Mouse (Mus musculus): ENCODE measurements at regions not wholly inside any gene's neighbourhood (a gene's known extent, or its start where the extent isn't known, plus 50 kb on each side); places are given as distances from the start of the nearest gene placed in this dataset.

DNA sequence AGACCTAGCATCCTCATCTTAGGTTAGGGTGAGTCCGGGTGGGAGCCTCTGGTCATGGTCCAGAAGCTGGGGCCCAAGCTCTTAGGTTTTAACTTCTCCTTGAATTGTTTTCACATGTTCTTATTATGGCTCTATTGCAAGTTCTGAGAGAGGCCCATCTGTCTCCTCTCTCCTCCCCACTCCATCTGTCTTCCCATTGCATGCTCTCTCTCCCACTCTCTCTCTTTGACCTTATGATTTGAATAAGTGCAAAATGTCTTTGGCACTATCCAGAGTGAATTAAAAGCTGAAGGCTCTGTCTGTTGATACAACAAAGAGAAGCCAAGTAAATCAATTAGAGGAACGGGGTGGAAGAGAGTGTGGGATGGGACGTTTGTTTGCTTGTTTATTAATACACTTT, 146.2 kb upstream of the Rfx3 start:
- no peaks in the 10 kb centered on the region for H3K36me3 ChIP-seq (ENCODE audit: control insufficient read depth, insufficient read depth, low read length)
- WGBS, result 73% methylated on average over 3 of the region's 3 CpGs
- ATAC-seq (replicated peaks; ENCODE audit: low FRiP score) (no peak), DNase-seq (ENCODE audit: low spot score) (no peak)
- H3K4me3 ChIP-seq (ENCODE audit: low read depth, low read length), result no peak overlapping the region
- H3K4me1 ChIP-seq (replicated peaks; ENCODE audit: control insufficient read depth, insufficient read depth, low read length), result no peaks in the 10 kb centered on the region
- H3K9me3 ChIP-seq (ENCODE audit: control insufficient read depth, low read length), result no peaks in the 10 kb centered on the region
- H3K4me2 ChIP-seq, result no peak overlapping the region
- H3K9ac ChIP-seq (ENCODE audit: low read depth, low read length), result no peak overlapping the region
- H3K27me3 ChIP-seq (replicated peaks; ENCODE audit: control insufficient read depth, insufficient read depth, low read length), result no peaks in the 10 kb centered on the region
- H3K27ac ChIP-seq (ENCODE audit: low read depth, low read length), result no peak overlapping the region

DNA sequence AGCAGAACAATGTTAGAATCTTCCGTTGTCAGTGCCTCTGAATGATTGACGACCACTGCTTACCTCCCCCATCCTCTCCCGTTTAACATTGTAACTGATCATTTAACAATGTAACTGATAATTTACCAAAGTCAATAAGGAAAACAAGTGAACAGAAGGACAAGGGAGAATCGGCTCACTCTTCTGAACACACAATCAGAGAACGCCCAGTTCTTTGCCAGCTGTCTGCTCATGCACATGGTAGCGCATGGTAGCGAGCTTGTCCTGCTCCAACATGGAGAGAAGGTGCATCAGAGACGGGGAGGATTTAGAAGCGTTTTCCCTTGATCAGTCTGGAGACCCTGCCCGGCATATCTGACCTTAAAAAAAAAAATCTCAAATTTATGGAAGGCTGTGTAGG, 126.6 kb upstream of the Rfx3 start:
- no peak overlapping the region for H3K4me2 ChIP-seq
- no peaks in the 10 kb centered on the region for H3K4me1 ChIP-seq (replicated peaks; ENCODE audit: control insufficient read depth, insufficient read depth, low read length)
- H3K27ac ChIP-seq (ENCODE audit: low read depth, low read length), result no peak overlapping the region
- ATAC-seq (replicated peaks; ENCODE audit: low FRiP score) (no peak), DNase-seq (ENCODE audit: low spot score) (no peak)
- H3K9me3 ChIP-seq (ENCODE audit: control insufficient read depth, low read length), result no peaks in the 10 kb centered on the region
- no peaks in the 10 kb centered on the region for H3K36me3 ChIP-seq (ENCODE audit: control insufficient read depth, insufficient read depth, low read length)
- WGBS, result 76% methylated on average over 10 of the region's 10 CpGs
- no peak overlapping the region for H3K4me3 ChIP-seq (ENCODE audit: low read depth, low read length)
- H3K27me3 ChIP-seq (replicated peaks; ENCODE audit: control insufficient read depth, insufficient read depth, low read length), result no peaks in the 10 kb centered on the region
- H3K9ac ChIP-seq (ENCODE audit: low read depth, low read length), result no peak overlapping the region

DNA sequence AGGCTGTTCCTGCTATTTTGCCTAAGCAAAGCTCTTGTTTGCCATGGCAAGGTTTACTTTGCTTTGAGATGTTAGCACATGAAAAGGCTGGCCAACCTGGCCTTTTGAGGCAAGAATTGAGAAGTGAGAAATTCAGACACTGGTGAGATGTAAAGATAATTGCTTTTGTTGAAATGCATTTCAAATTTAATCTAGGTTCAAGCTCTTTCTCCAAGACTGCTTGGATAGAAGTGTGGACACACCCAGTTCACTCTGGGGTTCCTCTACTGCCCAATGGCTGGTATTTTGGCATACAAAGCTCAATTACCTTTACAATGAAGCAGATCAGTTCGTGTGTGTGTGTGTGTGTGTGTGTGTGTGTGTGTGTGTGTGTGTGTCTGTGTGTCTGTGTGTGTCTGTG, 123.8 kb upstream of the Rfx3 start:
- H3K36me3 ChIP-seq (ENCODE audit: control insufficient read depth, insufficient read depth, low read length), result no peaks in the 10 kb centered on the region
- H3K27ac ChIP-seq (ENCODE audit: low read depth, low read length), result no peak overlapping the region
- DNase-seq (ENCODE audit: low spot score) (no peak), ATAC-seq (replicated peaks; ENCODE audit: low FRiP score) (no peak)
- no peaks in the 10 kb centered on the region for H3K9me3 ChIP-seq (ENCODE audit: control insufficient read depth, low read length)
- no peak overlapping the region for H3K9ac ChIP-seq (ENCODE audit: low read depth, low read length)
- 7% methylated on average over 1 of the region's 1 CpGs for WGBS
- H3K4me2 ChIP-seq, result no peak overlapping the region
- H3K4me3 ChIP-seq (ENCODE audit: low read depth, low read length), result no peak overlapping the region
- no peaks in the 10 kb centered on the region for H3K27me3 ChIP-seq (replicated peaks; ENCODE audit: control insufficient read depth, insufficient read depth, low read length)
- no peaks in the 10 kb centered on the region for H3K4me1 ChIP-seq (replicated peaks; ENCODE audit: control insufficient read depth, insufficient read depth, low read length)

DNA sequence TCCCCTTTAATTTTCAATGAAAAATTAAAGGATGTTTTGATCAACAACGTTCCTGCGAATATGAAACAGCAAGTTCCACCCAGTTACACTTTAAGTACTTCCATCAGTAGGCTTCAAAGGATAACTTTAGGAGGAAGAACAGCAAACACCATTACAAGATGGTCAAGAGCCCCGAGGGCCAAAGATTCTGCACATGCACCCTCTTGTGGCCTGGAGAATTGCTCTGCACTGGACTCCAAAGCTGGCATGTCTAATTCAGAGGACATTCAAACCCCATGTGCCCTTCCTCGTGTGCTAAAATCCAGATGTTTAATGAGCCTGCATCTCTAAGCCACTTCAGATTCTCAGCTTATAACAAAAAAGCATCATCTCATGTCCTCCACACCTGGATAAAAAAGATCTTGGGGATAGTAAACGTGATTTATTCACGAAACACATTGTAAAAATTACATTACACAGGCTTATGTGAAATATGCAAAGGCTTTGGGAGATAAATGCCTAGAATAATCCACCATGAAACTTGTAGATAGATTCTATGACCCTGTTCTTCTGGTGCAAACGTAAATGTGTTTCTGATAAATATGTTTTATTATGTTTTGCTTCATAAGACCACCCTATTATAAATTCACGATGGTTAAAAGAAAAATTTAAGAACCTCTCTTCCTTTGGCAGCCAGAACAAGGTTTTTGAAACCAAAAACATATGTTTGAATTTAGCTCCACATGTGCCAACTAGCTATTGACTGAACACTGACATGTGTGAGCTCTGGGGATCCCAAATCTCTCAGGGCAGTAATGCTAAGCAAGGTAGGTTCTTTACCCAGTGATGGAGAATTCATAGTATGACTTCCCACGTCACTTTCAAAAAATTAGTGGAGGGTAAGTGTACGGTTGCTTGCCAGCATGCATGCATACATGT, 100.6 kb upstream of the Rfx3 start:
- 71% methylated on average over 10 of the region's 10 CpGs for WGBS
- no peak for DNase-seq (ENCODE audit: low spot score)
- Histone ChIP-seq H3K4me3 (ENCODE audit: low read depth, low read length) (no peak overlapping the region), H3K4me1 (replicated peaks; ENCODE audit: control insufficient read depth, insufficient read depth, low read length) (no peaks in the 10 kb centered on the region), H3K36me3 (ENCODE audit: control insufficient read depth, insufficient read depth, low read length) (no peaks in the 10 kb centered on the region), H3K9ac (ENCODE audit: low read depth, low read length) (no peak overlapping the region), H3K27me3 (replicated peaks; ENCODE audit: control insufficient read depth, insufficient read depth, low read length) (no peaks in the 10 kb centered on the region), H3K9me3 (ENCODE audit: control insufficient read depth, low read length) (no peaks in the 10 kb centered on the region), H3K27ac (ENCODE audit: low read depth, low read length) (no peak overlapping the region), H3K4me2 (no peak overlapping the region)
- ATAC-seq (replicated peaks; ENCODE audit: low FRiP score), result no peak

DNA sequence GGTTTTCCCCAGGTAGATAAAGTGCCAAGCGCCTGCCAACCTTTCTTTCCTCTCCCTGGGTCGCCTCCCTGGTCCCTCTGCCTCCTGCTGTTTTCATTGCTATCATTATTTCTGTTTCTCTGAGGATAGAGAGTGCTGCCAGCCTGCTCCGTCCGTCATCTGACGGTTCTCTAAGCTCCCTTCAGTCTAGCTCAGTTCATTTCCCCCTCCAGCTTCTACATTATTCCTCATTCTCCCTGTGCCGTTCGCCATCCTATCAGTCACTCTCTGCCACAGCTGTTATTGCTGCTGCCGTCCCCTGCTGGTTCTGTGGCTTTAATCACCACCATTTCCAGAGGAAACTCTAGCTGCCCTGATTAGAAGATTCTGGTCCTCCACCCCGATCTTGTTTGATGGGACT, 84.7 kb upstream of the Rfx3 start:
- H3K9ac ChIP-seq (ENCODE audit: low read depth, low read length), result no peak overlapping the region
- H3K9me3 ChIP-seq (ENCODE audit: control insufficient read depth, low read length), result no peaks in the 10 kb centered on the region
- no peak overlapping the region for H3K27ac ChIP-seq (ENCODE audit: low read depth, low read length)
- DNase-seq (ENCODE audit: low spot score) (no peak), ATAC-seq (replicated peaks; ENCODE audit: low FRiP score) (no peak)
- H3K4me3 ChIP-seq (ENCODE audit: low read depth, low read length), result no peak overlapping the region
- WGBS, result 22% methylated on average over 9 of the region's 9 CpGs
- H3K27me3 ChIP-seq (replicated peaks; ENCODE audit: control insufficient read depth, insufficient read depth, low read length), result no peaks in the 10 kb centered on the region
- H3K4me1 ChIP-seq (replicated peaks; ENCODE audit: control insufficient read depth, insufficient read depth, low read length), result no peaks in the 10 kb centered on the region
- no peak overlapping the region for H3K4me2 ChIP-seq
- H3K36me3 ChIP-seq (ENCODE audit: control insufficient read depth, insufficient read depth, low read length), result no peaks in the 10 kb centered on the region

DNA sequence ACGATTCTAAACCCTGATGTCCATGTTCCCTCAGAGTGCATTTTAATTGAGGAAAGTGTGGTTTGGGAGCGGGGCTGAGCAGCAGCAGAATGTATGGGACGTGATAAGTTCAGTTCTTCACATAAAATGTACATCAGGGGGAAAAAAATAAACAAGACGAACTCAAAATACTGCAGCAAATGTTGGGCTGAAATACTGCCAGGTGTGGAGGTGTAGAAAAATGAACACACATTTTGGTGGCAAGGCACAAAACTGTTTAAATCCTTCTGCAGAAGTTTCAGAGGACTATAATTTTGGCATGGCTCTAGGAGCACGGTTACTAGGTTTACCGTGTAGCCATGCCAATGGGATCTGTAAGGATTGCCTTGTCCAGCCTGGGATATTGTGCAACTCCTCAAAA, 81.3 kb upstream of the Rfx3 start:
- Histone ChIP-seq H3K27me3 (replicated peaks; ENCODE audit: control insufficient read depth, insufficient read depth, low read length) (no peaks in the 10 kb centered on the region), H3K9ac (ENCODE audit: low read depth, low read length) (no peak overlapping the region), H3K4me1 (replicated peaks; ENCODE audit: control insufficient read depth, insufficient read depth, low read length) (no peaks in the 10 kb centered on the region), H3K9me3 (ENCODE audit: control insufficient read depth, low read length) (no peaks in the 10 kb centered on the region), H3K4me3 (ENCODE audit: low read depth, low read length) (no peak overlapping the region), H3K36me3 (ENCODE audit: control insufficient read depth, insufficient read depth, low read length) (no peaks in the 10 kb centered on the region), H3K27ac (ENCODE audit: low read depth, low read length) (no peak overlapping the region), H3K4me2 (no peak overlapping the region)
- DNase-seq (ENCODE audit: low spot score) (no peak), ATAC-seq (replicated peaks; ENCODE audit: low FRiP score) (no peak)
- 75% methylated on average over 6 of the region's 6 CpGs for WGBS

DNA sequence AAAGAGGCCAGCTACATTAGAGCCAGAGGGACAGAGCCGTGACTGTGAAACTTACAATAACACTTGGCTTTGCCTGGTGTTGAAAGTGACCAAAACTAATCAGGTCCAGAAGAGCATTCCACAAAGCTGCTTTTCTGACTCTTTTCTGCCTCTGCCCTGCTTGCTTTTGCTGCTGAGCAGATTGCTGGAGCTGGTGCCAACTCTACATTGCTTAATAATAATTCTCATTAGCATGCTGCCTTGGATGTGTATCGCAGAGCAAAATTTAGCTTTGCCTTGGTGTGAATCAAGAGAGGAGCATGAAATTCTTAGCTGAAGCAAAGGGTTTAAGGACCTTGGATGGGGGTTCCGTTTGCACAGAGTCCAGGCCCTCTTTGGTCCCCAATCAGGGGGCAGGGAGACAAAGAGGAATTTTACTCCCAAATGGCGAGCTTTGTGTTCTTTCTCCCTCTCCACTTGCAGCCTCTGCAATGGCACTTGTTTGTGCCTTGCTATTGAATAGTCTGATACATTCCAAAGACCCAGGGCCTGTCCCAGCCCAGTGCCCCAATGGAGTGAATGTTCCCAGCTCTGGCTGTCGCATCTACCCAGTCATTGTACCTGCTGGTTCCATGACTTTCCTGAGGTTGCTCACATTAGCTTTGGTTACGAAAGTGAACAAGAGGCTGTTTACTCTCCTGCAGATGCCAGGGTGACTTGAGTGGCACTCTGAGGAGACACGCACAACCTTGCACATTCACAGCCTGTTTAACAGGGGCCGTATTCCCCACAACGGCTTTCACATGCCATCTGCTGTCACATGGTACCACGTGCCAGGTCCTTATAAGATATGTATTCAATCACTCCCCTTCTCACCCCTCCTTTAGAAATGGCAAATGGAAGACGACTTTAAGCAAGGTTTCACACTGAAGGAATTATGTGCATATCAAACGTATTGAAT, 76.9 kb upstream of the Rfx3 start:
- Histone ChIP-seq H3K9ac (ENCODE audit: low read depth, low read length) (no peak overlapping the region), H3K27me3 (replicated peaks; ENCODE audit: control insufficient read depth, insufficient read depth, low read length) (no peaks in the 10 kb centered on the region), H3K27ac (ENCODE audit: low read depth, low read length) (no peak overlapping the region), H3K36me3 (ENCODE audit: control insufficient read depth, insufficient read depth, low read length) (no peaks in the 10 kb centered on the region), H3K9me3 (ENCODE audit: control insufficient read depth, low read length) (no peaks in the 10 kb centered on the region), H3K4me1 (replicated peaks; ENCODE audit: control insufficient read depth, insufficient read depth, low read length) (no peaks in the 10 kb centered on the region), H3K4me2 (no peak overlapping the region), H3K4me3 (ENCODE audit: low read depth, low read length) (no peak overlapping the region)
- DNase-seq (ENCODE audit: low spot score) (no peak), ATAC-seq (replicated peaks; ENCODE audit: low FRiP score) (no peak)
- WGBS, result 82% methylated on average over 12 of the region's 12 CpGs

DNA sequence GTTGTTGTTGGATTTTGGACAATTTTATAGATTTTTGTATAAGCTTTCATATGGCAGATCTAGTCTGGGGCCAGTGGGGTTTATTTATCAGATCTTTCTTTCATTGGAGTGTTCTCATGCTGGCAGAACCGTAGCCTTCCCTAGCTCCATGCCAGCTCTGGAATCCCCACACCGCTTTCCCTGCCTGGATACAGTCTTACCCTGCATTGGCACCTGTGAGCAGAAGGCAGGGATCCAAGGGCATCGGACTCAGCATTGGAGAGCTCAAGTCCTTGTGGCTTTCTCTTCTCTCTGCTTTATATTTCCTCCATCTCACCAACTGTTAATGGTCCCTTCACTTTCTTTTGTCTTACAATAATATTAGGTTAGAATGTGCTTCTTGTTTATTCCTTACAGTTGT, 59.4 kb upstream of the Rfx3 start:
- ATAC-seq (replicated peaks; ENCODE audit: low FRiP score) (no peak), DNase-seq (ENCODE audit: low spot score) (no peak)
- Histone ChIP-seq H3K9ac (ENCODE audit: low read depth, low read length) (no peak overlapping the region), H3K9me3 (ENCODE audit: control insufficient read depth, low read length) (no peaks in the 10 kb centered on the region), H3K4me3 (ENCODE audit: low read depth, low read length) (no peak overlapping the region), H3K4me1 (replicated peaks; ENCODE audit: control insufficient read depth, insufficient read depth, low read length) (no peaks in the 10 kb centered on the region), H3K27ac (ENCODE audit: low read depth, low read length) (no peak overlapping the region), H3K27me3 (replicated peaks; ENCODE audit: control insufficient read depth, insufficient read depth, low read length) (no peaks in the 10 kb centered on the region), H3K4me2 (no peak overlapping the region), H3K36me3 (ENCODE audit: control insufficient read depth, insufficient read depth, low read length) (no peaks in the 10 kb centered on the region)
- WGBS, result 93% methylated on average over 3 of the region's 3 CpGs

Data from liver, embryonic 11.5 days (tissue).